Mouse (Mus musculus): ENCODE results near the gene Rnf103.

DNA sequence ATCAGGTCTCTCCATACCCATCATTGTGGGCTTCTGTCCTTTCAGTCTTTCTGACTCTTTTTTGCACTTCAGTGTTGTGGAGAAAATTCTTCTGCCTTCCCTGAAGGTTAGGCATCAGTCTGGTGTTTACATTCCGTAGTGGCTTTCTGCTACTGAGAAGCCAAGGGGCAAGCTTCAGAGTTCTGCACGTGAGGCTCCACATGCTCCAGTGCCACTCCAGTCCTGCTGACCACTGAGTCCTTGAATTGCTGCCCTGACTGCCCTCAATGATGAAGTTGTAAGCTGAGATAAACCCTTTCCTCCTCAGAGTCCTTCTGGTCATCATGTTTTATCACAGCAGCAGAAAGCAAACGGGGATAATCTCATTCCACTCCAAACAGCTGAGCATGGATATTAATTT lies 24.4 kb upstream of the Rnf103 start:
- TF ChIP-seq CTCF (IDR thresholded peaks at IDR 0.05; ENCODE audit: low read depth) (no peak), EP300 (IDR thresholded peaks at IDR 0.05; ENCODE audit: low read depth) (no peak)

Data from heart, postnatal 0 days (tissue).